Mouse (Mus musculus): ENCODE data around the gene Polg2. TPM values are rescaled to one million over a fixed set of nuclear protein-coding genes. Genes with fewer than 3 reads are reported as not detected.
A peak's percentile ranks its signal among the peaks of the same experiment; 100 is the strongest.
"Not testable (repeated sequence)": the region's sequence is repeated elsewhere in the genome, so short reads cannot be mapped to it uniquely, and the experiment has no call there.

The Polg2 gene
- total and polyA plus RNA-seq, 2 experiments: 6.4 to 12.6 TPM

DNA sequence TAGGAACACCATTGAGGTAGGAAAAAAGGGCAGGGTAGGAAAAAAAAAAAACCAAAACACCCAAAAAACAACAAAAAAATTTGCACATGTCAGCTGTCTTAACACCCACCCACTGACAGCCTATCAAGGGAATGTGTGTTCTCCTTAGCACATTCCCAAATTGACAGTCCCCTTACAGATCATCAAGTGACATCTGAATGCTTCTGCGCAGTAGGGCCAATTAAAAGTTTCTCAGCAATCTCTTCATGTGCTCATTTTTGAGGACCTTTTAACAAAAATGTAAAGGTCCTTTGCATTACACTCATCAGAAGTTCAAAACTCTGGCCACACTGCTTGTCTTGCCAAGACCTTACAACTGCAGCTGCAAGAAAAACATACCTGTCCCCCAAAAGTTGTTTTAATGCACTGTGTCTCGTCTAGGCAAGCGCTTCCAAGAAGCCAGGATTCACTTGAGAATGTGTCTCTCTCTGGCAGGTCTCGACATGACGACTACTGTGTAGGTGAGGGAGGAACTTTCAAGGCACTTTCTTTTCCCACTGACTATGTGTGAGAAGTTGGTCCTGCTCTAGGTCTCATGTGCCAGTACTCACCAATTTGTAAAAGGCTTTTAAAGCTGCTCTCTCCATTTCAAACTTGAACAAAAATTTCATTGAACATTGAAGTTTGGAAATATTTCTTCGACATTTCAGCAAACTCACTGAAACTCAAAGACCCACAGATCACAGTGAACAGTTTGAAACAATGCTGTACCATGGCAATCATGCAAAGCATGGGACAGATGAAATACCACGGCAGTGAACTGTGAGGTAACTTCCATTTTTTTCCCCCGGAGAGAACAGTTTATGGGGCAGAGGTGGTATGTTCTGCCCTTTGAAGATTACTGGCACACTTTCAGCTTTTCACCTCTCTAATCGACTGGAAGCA is 3.8 kb upstream of the Polg2 start:
- Histone ChIP-seq H3K27me3 (ENCODE audit: control insufficient read depth, insufficient read depth, low read length) (no peaks in the 10 kb centered on the region), H3K27ac (replicated peaks; ENCODE audit: insufficient read depth, low read depth, low read length) (no peak overlapping the region), H3K4me1 (ENCODE audit: control insufficient read depth, insufficient read depth, low read length) (peaks cover 10% of the 10 kb centered on the region), H3K36me3 (ENCODE audit: control insufficient read depth, insufficient read depth, low read length) (peaks cover 64% of the 10 kb centered on the region), H3K79me2 (ENCODE audit: control insufficient read depth, insufficient read depth, low read length) (peaks cover 6% of the 10 kb centered on the region; the same call in 1 of the 2 replicates), H3K9ac (ENCODE audit: low read depth, low read length) (no peak overlapping the region), H3K4me3 (ENCODE audit: insufficient read depth, low read depth, low read length) (no peak overlapping the region)
- DNase-seq (ENCODE audit: extremely low read depth, low read depth, low spot score): no peak
- TF ChIP-seq POLR2A (IDR thresholded peaks at IDR 0.05; ENCODE audit: extremely low read depth, insufficient read depth, low read length) (no peak), CTCF (IDR thresholded peaks at IDR 0.05; ENCODE audit: low read depth, low read length) (no peak)
- 58% methylated on average over 9 of the region's 9 CpGs for WGBS

GRCm38 (mm10) chr11:106782271-106782670 is 2.9 kb upstream of the Polg2 start:
- not testable (repeated sequence) for H3K4me3 ChIP-seq (ENCODE audit: insufficient read depth, low read depth, low read length); H3K27me3 ChIP-seq (ENCODE audit: control insufficient read depth, insufficient read depth, low read length); H3K9ac ChIP-seq (ENCODE audit: low read depth, low read length); DNase-seq (ENCODE audit: extremely low read depth, low read depth, low spot score); H3K27ac ChIP-seq (replicated peaks; ENCODE audit: insufficient read depth, low read depth, low read length); H3K79me2 ChIP-seq (ENCODE audit: control insufficient read depth, insufficient read depth, low read length)
- 87% methylated on average over 7 of the region's 7 CpGs for WGBS
- H3K36me3 ChIP-seq (ENCODE audit: control insufficient read depth, insufficient read depth, low read length): peaks cover 64% of the 10 kb centered on the region
- peaks cover 12% of the 10 kb centered on the region for H3K4me1 ChIP-seq (ENCODE audit: control insufficient read depth, insufficient read depth, low read length)

GRCm38 (mm10) chr11:106780590-106781220 is 1.4 kb upstream of the Polg2 start:
- Histone ChIP-seq H3K27me3 (ENCODE audit: control insufficient read depth, insufficient read depth, low read length) (no peaks in the 10 kb centered on the region), H3K4me3 (ENCODE audit: insufficient read depth, low read depth, low read length) (no peak overlapping the region), H3K9ac (ENCODE audit: low read depth, low read length) (peak overlapping the region; percentile 32; the same call in 1 of the 2 replicates), H3K27ac (replicated peaks; ENCODE audit: insufficient read depth, low read depth, low read length) (no peak overlapping the region), H3K4me1 (ENCODE audit: control insufficient read depth, insufficient read depth, low read length) (peaks cover 13% of the 10 kb centered on the region), H3K36me3 (ENCODE audit: control insufficient read depth, insufficient read depth, low read length) (peaks cover 59% of the 10 kb centered on the region), H3K79me2 (ENCODE audit: control insufficient read depth, insufficient read depth, low read length) (no peaks in the 10 kb centered on the region; the same call in 1 of the 2 replicates)
- WGBS: 86% methylated on average over 6 of the region's 6 CpGs
- TF ChIP-seq POLR2A (IDR thresholded peaks at IDR 0.05; ENCODE audit: extremely low read depth, insufficient read depth, low read length): no peak
- no peak for TF ChIP-seq CTCF (IDR thresholded peaks at IDR 0.05; ENCODE audit: low read depth, low read length)
- DNase-seq (ENCODE audit: extremely low read depth, low read depth, low spot score): no peak

DNA sequence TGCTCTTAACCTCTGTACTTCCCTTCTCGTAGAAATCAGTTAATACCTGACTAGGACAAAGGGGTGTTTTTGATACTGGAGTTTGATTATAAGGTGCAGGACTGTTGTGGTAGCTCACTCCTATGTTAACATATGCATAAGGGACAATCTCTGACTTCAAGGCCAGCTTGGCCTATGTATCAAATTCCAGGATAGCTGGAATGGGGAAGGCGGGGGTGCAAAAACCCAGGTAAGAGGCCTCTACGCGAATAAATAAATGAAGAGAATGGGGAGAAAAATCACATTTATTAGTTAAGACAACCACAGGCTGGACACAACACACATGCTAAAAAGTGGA is 720 bp upstream of the Polg2 start:
- DNase-seq (ENCODE audit: extremely low read depth, low read depth, low spot score): peak; percentile 52
- WGBS: 58% methylated on average over 4 of the region's 4 CpGs
- H3K27ac ChIP-seq (replicated peaks; ENCODE audit: insufficient read depth, low read depth, low read length): peak overlapping the region; percentile 61
- H3K79me2 ChIP-seq (ENCODE audit: control insufficient read depth, insufficient read depth, low read length): no peaks in the 10 kb centered on the region; the same call in 1 of the 2 replicates
- TF ChIP-seq POLR2A (IDR thresholded peaks at IDR 0.05; ENCODE audit: extremely low read depth, insufficient read depth, low read length): no peak
- TF ChIP-seq CTCF (IDR thresholded peaks at IDR 0.05; ENCODE audit: low read depth, low read length): no peak
- no peak overlapping the region for H3K9ac ChIP-seq (ENCODE audit: low read depth, low read length)
- no peaks in the 10 kb centered on the region for H3K27me3 ChIP-seq (ENCODE audit: control insufficient read depth, insufficient read depth, low read length)
- H3K36me3 ChIP-seq (ENCODE audit: control insufficient read depth, insufficient read depth, low read length): peaks cover 59% of the 10 kb centered on the region
- no peak overlapping the region for H3K4me3 ChIP-seq (ENCODE audit: insufficient read depth, low read depth, low read length)
- H3K4me1 ChIP-seq (ENCODE audit: control insufficient read depth, insufficient read depth, low read length): peaks cover 13% of the 10 kb centered on the region

DNA sequence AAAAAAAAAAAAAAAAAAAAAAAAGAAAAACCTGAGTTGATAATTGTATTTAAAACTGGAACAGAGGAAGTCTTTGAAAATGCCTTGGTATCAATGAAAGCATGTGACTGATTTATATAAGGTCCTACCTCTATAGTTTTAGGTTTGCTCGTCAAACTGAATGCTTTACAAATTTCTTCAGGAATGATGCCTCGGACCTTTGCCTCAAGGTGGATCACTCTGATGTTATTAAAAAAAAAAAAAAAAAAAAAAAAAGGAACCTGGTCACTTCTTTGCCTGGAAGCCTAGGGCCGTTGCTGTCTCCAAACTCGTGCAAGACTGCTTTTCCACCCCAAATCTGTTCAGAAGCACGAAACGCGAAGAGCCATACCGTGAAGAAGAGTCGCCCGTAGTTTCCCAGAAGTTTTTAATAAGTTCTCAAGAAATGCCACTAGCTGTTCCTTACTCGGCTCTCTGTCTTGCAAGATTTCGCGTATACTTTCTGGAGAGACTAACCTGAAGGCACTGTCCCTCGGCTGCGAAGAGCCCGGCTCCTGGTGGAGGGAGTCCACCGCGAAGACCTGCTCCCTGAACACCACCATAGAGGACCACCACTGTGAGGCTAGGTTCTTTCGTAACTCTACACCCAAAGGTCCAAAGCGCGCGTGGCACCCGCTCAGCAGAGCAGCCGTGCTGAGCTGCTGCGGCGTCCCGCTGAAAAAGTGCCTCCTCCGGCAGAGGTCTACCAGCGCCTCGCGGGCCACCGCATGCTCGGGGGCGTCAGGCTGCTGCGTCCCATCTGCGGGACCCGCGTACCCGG is 549 bp downstream of the Polg2 start:
- WGBS: under 1% methylated on average over 39 of the region's 39 CpGs
- H3K4me3 ChIP-seq (ENCODE audit: insufficient read depth, low read depth, low read length): peak overlapping the region; percentile 85
- H3K79me2 ChIP-seq (ENCODE audit: control insufficient read depth, insufficient read depth, low read length): no peaks in the 10 kb centered on the region; the same call in 1 of the 2 replicates
- H3K9ac ChIP-seq (ENCODE audit: low read depth, low read length): peak overlapping the region; percentile 97
- no peaks in the 10 kb centered on the region for H3K27me3 ChIP-seq (ENCODE audit: control insufficient read depth, insufficient read depth, low read length)
- TF ChIP-seq CTCF (IDR thresholded peaks at IDR 0.05; ENCODE audit: low read depth, low read length): no peak
- H3K36me3 ChIP-seq (ENCODE audit: control insufficient read depth, insufficient read depth, low read length): peaks cover 60% of the 10 kb centered on the region
- DNase-seq (ENCODE audit: extremely low read depth, low read depth, low spot score): no peak
- peaks cover 13% of the 10 kb centered on the region for H3K4me1 ChIP-seq (ENCODE audit: control insufficient read depth, insufficient read depth, low read length)
- H3K27ac ChIP-seq (replicated peaks; ENCODE audit: insufficient read depth, low read depth, low read length): peak overlapping the region; percentile 94
